Mouse (Mus musculus): ENCODE results near the gene Lrp8.

GRCm38 (mm10) chr4:107921152-107921695 lies 119.2 kb downstream of the Lrp8 start:
- TF ChIP-seq CTCF (IDR thresholded peaks at IDR 0.05; ENCODE audit: low read depth) = no peak
- TF ChIP-seq EP300 (IDR thresholded peaks at IDR 0.05; ENCODE audit: low read depth) = no peak
